Mouse (Mus musculus): ENCODE data around the gene Ltbp2. TPM values are rescaled to one million over a fixed set of nuclear protein-coding genes. Genes with fewer than 3 reads are reported as not detected.

The Ltbp2 gene
- total RNA-seq, 2 experiments from 2014 or later, result 0.74 to 1.3 TPM

GRCm38 (mm10) chr12:84807351-84807750, 69.0 kb downstream of the Ltbp2 start:
- peak in 1 of 2 experiments; percentile 42 for DNase-seq (ENCODE audit: low spot score in 2 of 2)

- no peak for DNase-seq (ENCODE audit: low spot score in 2 of 2)
Measured at GRCm38 (mm10) chr12:84806726-84807125, 69.6 kb downstream of the Ltbp2 start.

GRCm38 (mm10) chr12:84806010-84806409, 70.3 kb downstream of the Ltbp2 start:
- DNase-seq (ENCODE audit: low spot score in 2 of 2), result no peak

GRCm38 (mm10) chr12:84805228-84805842, 71.0 kb downstream of the Ltbp2 start:
- DNase-seq (ENCODE audit: low spot score in 2 of 2), result no peak

GRCm38 (mm10) chr12:84802625-84803024, 73.7 kb downstream of the Ltbp2 start:
- DNase-seq (ENCODE audit: low spot score in 2 of 2), result no peak

- no peak for DNase-seq (ENCODE audit: low spot score in 2 of 2)
Measured at GRCm38 (mm10) chr12:84801532-84802110, 74.7 kb downstream of the Ltbp2 start.

GRCm38 (mm10) chr12:84800419-84800818, 75.9 kb downstream of the Ltbp2 start:
- DNase-seq (ENCODE audit: low spot score in 2 of 2), result no peak

GRCm38 (mm10) chr12:84799086-84799485, 77.2 kb downstream of the Ltbp2 start:
- no peak for DNase-seq (ENCODE audit: low spot score in 2 of 2)

- no peak for DNase-seq (ENCODE audit: low spot score in 2 of 2)
Measured at GRCm38 (mm10) chr12:84794647-84795046, 81.7 kb downstream of the Ltbp2 start.

GRCm38 (mm10) chr12:84792629-84793028, 83.7 kb downstream of the Ltbp2 start:
- no peak for DNase-seq (ENCODE audit: low spot score in 2 of 2)

- no peak for DNase-seq (ENCODE audit: low spot score in 2 of 2)
Measured at GRCm38 (mm10) chr12:84790853-84791252, 85.5 kb downstream of the Ltbp2 start.

- no peak for DNase-seq (ENCODE audit: low spot score in 2 of 2)
Measured at GRCm38 (mm10) chr12:84786091-84786490, 90.2 kb downstream of the Ltbp2 start.

GRCm38 (mm10) chr12:84784604-84785381, 91.5 kb downstream of the Ltbp2 start:
- DNase-seq (ENCODE audit: low spot score in 2 of 2), result peak; percentile 84 to 90

GRCm38 (mm10) chr12:84776229-84776628, 100.1 kb downstream of the Ltbp2 start:
- no peak for DNase-seq (ENCODE audit: low spot score in 2 of 2)

GRCm38 (mm10) chr12:84774376-84774775, 102.0 kb downstream of the Ltbp2 start:
- DNase-seq (ENCODE audit: low spot score in 2 of 2), result no peak

- DNase-seq (ENCODE audit: low spot score in 2 of 2), result no peak
Measured at GRCm38 (mm10) chr12:84773476-84773875, 102.9 kb downstream of the Ltbp2 start.

- peak; percentile 91 to 98 for DNase-seq (ENCODE audit: low spot score in 2 of 2)
Measured at GRCm38 (mm10) chr12:84772726-84773441, 103.4 kb downstream of the Ltbp2 start, which contains the start of the genes Npc2 and Isca2. TSS of gene Npc2 (minus strand) at chr12:84773152. TSS of gene Isca2 (plus strand) at chr12:84773251.

- DNase-seq (ENCODE audit: low spot score in 2 of 2), result no peak
Measured at GRCm38 (mm10) chr12:84771981-84772520, 104.3 kb downstream of the Ltbp2 start.

GRCm38 (mm10) chr12:84769624-84770023, 106.7 kb downstream of the Ltbp2 start:
- DNase-seq (ENCODE audit: low spot score in 2 of 2), result no peak

- no peak for DNase-seq (ENCODE audit: low spot score in 2 of 2)
Measured at GRCm38 (mm10) chr12:84767510-84767909, 108.8 kb downstream of the Ltbp2 start.

GRCm38 (mm10) chr12:84766113-84766735, 110.1 kb downstream of the Ltbp2 start:
- DNase-seq (ENCODE audit: low spot score in 2 of 2), result no peak
